Mouse (Mus musculus) cerebellum, postnatal 25 days (tissue): Measurements from ENCODE around the gene Ehbp1l1.
A peak's percentile ranks its signal among the peaks of the same experiment; 100 is the strongest.

Experiments used
- DNase-seq, 2 experiments: peaks; one replicate each; pipeline ENCODE4 v3.0.0; 2021; ENCODE audit warnings: mixed read lengths in 2 of 2

Ehbp1l1 gene

GRCm38 (mm10) chr19:5725767-5726515 is at the start of gene Ehbp1l1:
Gene Ehbp1l1 (minus strand): TSS chr19:5726317.
- peak in 1 of 2 experiments; percentile 68 for DNase-seq

- DNase-seq, result peak; percentile 97 to 98
Observed at GRCm38 (mm10) chr19:5770925-5771860, 45.1 kb upstream of the Ehbp1l1 start, which contains the start of gene Scyl1. Gene Scyl1 (minus strand): TSS chr19:5771419.

GRCm38 (mm10) chr19:5770311-5770710 is 44.2 kb upstream of the Ehbp1l1 start:
- peak in 1 of 2 experiments; percentile 30 for DNase-seq

DNA sequence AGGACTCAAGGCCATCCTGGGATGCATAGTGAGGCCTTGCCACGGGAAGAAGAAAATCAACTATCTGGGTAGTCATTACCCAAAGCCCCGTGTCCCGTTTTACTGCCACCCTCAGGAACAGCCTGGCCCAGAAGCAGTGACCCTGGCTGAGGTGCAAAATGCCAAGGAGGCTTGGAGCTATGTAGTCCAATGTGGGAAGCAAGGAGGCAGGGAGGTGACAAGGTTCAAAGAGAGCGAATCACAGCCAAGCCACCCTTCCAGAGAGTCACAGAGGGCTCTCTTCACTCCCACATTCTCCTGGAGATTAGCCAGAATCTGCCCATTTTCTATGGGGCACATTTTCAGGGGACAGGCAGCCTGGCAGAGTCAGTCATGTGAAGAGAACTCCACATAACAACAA is 41.2 kb upstream of the Ehbp1l1 start:
- DNase-seq, result peak in 1 of 2 experiments; percentile 3

DNA sequence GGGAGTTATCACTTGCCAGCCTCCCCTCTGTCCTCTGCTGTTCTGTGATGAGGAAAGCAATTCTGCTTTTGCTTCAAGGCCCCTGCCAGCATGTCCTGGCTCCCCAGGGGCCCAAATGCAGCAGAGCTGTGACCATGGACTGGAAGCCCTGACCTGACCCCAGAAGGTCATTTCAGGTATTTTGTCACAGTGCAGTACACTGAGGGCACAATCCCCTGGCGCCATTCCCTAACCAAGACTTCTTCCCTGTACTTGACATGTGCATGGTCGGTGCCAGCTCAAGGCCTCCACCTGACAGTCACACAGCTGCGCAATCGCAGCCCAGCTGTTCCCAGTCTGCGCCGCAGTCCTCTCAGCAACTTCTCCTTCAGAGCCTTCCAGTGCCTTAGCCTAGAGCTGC is 37.0 kb upstream of the Ehbp1l1 start:
- no peak for DNase-seq

GRCm38 (mm10) chr19:5758878-5759403 is 32.8 kb upstream of the Ehbp1l1 start:
- peak in 1 of 2 experiments; percentile 34 for DNase-seq

DNA sequence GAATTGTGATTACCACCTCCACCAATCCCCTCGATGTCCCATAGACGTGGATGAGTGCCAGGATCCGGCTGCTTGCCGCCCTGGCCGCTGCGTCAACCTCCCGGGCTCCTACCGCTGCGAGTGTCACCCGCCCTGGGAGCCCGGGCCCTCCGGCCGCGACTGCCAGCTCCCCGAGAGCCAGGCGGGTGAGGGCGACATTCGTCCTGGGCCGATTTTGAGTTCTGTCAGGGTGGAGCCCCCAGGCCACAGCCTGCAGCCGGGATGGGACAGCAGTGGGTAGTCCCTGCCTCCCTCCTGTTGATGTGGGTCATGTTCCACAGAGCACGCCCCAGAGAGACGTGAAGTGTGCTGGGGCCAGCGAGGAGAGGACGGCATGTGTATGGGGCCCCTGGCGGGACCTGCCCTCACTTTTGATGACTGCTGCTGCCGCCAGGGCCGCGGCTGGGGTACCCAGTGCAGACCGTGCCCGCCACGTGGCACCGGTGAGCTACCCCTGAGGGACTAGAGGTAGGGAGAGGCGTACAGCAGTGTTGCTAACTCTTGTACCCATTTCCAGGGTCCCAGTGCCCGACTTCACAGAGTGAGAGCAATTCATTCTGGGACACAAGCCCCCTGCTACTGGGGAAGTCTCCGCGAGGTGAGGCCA is 31.0 kb upstream of the Ehbp1l1 start:
- peak; percentile 34 to 38 for DNase-seq

DNA sequence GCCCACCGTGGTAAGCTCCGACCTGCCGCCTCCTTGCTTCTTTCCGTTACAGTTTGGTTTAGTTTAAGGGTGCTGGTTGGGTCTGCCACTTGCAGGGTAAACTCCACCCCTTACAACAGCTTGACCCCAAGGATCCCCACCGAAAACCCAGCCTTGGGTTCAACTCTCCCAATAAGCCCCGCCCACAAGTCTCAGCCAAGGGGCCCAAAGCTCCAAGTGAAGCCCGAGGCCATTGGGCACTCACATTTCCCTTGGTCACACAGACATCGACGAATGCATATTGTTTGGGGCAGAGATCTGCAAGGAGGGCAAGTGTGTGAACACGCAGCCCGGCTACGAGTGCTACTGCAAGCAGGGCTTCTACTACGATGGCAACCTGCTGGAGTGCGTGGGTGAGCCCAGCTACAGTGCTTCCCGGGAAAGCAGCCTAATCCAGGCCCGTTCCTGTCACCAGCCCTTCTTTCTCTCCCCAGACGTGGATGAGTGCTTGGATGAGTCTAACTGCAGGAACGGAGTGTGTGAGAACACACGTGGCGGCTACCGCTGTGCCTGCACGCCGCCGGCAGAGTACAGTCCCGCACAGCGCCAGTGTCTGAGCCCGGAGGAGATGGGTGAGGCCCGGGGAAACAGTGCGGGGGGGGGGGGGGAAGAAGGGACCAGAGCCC is 30.3 kb upstream of the Ehbp1l1 start:
- DNase-seq, result peak; percentile 51 to 53

DNA sequence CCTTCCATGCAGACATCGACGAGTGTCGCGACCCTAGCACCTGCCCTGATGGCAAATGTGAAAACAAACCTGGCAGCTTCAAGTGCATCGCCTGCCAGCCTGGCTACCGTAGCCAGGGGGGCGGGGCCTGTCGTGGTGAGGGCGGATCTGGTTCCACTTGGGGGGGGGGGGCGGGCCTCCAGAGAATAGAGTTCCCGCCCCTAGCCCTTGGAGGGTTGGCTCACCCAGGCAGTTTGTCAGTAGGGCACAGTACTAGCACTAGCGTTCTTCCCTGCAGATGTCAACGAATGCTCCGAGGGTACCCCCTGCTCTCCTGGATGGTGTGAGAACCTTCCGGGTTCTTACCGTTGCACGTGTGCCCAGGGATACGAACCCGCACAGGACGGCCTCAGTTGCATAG is 25.6 kb upstream of the Ehbp1l1 start:
- peak; percentile 34 to 61 for DNase-seq

DNA sequence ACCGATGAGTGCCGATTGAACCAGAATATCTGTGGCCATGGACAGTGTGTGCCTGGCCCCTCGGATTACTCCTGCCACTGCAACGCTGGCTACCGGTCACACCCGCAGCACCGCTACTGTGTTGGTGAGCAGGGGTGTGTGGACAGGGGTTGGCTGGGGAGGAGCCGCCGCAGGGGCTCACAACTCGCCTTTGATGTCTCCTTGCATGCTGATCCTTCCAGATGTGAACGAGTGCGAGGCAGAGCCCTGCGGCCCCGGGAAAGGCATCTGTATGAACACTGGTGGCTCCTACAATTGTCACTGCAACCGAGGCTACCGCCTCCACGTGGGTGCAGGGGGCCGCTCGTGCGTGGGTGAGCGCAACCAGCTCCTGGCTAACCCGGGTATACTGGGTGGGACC is 24.8 kb upstream of the Ehbp1l1 start:
- peak in 1 of 2 experiments; percentile 8 for DNase-seq

DNA sequence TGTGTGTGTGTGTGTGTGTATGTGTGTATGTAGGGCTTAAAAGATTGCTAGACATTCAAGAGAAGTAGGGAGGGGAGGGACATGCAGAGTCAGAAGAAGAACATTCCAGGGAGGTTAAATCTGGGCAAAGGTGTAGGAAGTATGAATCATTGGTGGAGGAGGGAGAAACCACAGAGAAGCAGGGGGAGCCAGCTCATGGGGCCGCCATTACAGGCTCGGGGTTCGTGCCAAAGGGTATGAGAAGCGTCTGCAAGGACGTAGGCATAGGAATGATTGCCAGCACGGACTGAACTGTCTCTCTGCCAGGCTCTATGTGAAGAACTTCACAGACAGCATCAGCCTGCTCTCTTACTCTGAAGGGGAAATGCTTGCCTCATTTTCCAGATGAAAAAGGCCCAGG is 23.4 kb upstream of the Ehbp1l1 start:
- DNase-seq, result no peak

- DNase-seq, result no peak
Observed at GRCm38 (mm10) chr19:5746907-5747363, 20.8 kb upstream of the Ehbp1l1 start.

DNA sequence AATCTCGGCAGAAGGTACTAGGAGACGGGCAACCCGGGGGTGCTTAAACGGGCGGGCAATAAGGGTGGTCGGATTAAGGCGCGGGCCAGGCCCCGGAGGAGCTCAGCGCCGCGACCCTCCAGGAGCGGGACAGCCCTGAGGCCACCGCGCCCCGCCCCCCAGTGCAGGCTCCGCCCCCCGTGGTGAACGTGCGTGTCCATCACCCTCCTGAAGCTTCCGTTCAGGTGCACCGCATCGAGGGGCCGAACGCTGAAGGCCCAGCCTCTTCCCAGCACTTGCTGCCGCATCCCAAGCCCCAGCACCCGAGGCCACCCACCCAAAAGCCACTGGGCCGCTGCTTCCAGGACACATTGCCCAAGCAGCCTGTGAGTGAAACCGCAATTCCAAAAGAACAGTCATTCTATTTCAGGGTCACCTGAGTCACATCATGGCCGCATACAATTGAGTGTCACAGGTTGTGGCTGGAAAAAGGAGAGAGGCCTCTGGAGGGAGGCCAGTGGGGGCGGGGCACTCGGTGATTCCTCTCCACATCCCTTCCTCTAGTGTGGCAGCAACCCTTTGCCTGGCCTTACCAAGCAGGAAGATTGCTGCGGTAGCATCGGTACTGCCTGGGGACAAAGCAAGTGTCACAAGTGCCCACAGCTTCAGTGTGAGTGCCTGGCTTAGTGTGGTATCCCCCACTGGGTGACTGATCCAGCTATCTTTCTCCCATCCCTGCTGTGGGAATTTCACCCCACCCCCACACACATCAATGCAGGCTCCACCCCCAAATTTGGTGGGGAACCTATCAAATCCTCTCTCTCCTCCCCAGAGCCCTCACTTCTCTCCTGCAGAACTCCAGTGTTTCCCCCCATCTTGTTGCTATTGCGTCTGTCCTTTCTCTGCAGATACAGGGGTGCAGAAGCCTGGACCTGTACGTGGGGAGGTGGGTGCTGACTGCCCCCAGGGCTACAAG is 19.9 kb upstream of the Ehbp1l1 start:
- peak; percentile 23 to 60 for DNase-seq

DNA sequence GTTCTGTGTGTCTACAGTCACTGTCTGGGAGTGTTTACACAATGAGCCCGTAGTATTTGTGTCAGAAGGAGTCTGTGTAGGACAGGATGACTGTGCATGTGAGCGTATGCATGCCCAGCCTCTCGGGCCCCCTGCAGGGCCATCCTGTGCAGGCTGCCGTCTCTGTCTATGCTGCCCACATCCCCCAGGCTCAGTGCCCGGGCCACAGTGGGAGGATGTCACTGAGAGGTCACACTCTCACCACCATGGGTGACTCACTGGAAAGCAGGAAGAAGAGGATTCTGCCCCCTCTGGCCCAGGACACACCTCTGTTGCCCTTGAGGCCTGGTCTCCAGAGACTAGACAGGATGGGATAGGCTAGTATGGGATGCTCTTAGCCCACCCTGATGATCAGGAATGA is 17.5 kb upstream of the Ehbp1l1 start:
- peak; percentile 72 to 83 for DNase-seq

DNA sequence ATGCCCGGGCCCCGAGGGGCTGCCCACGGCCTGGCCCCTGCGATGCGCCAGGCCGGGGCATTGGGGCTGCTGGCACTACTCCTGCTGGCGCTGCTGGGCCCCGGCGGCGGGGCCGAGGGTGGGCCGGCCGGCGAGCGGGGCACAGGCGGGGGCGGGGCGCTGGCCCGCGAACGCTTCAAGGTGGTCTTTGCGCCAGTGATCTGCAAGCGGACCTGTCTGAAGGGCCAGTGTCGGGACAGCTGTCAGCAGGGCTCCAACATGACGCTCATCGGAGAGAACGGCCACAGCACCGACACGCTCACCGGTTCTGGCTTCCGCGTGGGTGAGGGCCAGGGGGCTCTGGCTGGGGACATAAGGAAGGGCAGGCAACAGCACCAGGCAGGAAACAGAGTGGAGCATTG is 16.1 kb upstream of the Ehbp1l1 start:
- no peak for DNase-seq

GRCm38 (mm10) chr19:5741641-5742240 is 15.6 kb upstream of the Ehbp1l1 start:
- peak; percentile 83 to 86 for DNase-seq

GRCm38 (mm10) chr19:5740320-5741317 is 14.5 kb upstream of the Ehbp1l1 start, which contains the start of gene Ltbp3:
Gene Ltbp3 (plus strand): TSS chr19:5740904.
- peak; percentile 85 to 89 for DNase-seq

GRCm38 (mm10) chr19:5739446-5739845 is 13.3 kb upstream of the Ehbp1l1 start:
- DNase-seq, result no peak

GRCm38 (mm10) chr19:5734325-5734724 is 8.2 kb upstream of the Ehbp1l1 start:
- DNase-seq, result no peak
